Mouse (Mus musculus): ENCODE data around the gene Ppp1r14b. TPM values are rescaled to one million over a fixed set of nuclear protein-coding genes. Genes with fewer than 3 reads are reported as not detected.
A peak's percentile ranks its signal among the peaks of the same experiment; 100 is the strongest.

Ppp1r14b gene
- polyA plus RNA-seq, 1 experiment from 2014 or later: 102 TPM

- under 1% methylated on average over 24 of the region's 24 CpGs for WGBS
- peak within 1 kb of the TSS; percentile 47 for H3K9ac ChIP-seq (ENCODE audit: low read depth, low read length)
- ATAC-seq: peak; percentile 58
Observed at GRCm38 (mm10) chr19:6996006-6996405, 21.2 kb downstream of the Ppp1r14b start, which contains the start of the genes Nudt22 and Trpt1. Nudt22 (minus strand) TSS chr19:6996117. Trpt1 (plus strand) TSS chr19:6996131.

GRCm38 (mm10) chr19:6997721-6998290 is 23.0 kb downstream of the Ppp1r14b start:
- no peak overlapping the region for H3K27ac ChIP-seq (ENCODE audit: low read depth, low read length)
- no peak for ATAC-seq
- H3K4me1 ChIP-seq (replicated peaks; ENCODE audit: control insufficient read depth, insufficient read depth, low read length): peaks cover 11% of the 10 kb centered on the region; the same call in 1 of the 2 replicates
- WGBS: 85% methylated on average over 9 of the region's 9 CpGs
- peaks cover 10% of the 10 kb centered on the region; the same call in 1 of the 2 replicates for H3K36me3 ChIP-seq (ENCODE audit: control insufficient read depth, insufficient read depth)
- no peaks in the 10 kb centered on the region for H3K9me3 ChIP-seq (ENCODE audit: control insufficient read depth)
- H3K4me2 ChIP-seq (replicated peaks; ENCODE audit: low read depth): no peak overlapping the region
- no peak overlapping the region for H3K4me3 ChIP-seq (ENCODE audit: low read depth, low read length)
- H3K27me3 ChIP-seq (replicated peaks; ENCODE audit: control insufficient read depth, insufficient read depth, low read length): no peaks in the 10 kb centered on the region
- no peak for TF ChIP-seq CTCF (IDR thresholded peaks at IDR 0.05; ENCODE audit: low read depth)
- no peak overlapping the region for H3K9ac ChIP-seq (ENCODE audit: low read depth, low read length)

More at GRCm38 (mm10) chr19:6996006-6996405, 21.2 kb downstream of the Ppp1r14b start, which contains the start of the genes Nudt22 and Trpt1:
- Histone ChIP-seq H3K36me3 (ENCODE audit: control insufficient read depth, insufficient read depth) (peaks cover 7% of the 10 kb centered on the region; the same call in 1 of the 2 replicates), H3K9me3 (ENCODE audit: control insufficient read depth) (no peaks in the 10 kb centered on the region), H3K4me1 (replicated peaks; ENCODE audit: control insufficient read depth, insufficient read depth, low read length) (peaks cover 13% of the 10 kb centered on the region; the same call in 1 of the 2 replicates), H3K4me3 (ENCODE audit: low read depth, low read length) (peak within 1 kb of the TSS; percentile 48), H3K4me2 (replicated peaks; ENCODE audit: low read depth) (peak within 1 kb of the TSS; percentile 74), H3K27me3 (replicated peaks; ENCODE audit: control insufficient read depth, insufficient read depth, low read length) (no peaks in the 10 kb centered on the region), H3K27ac (ENCODE audit: low read depth, low read length) (peak within 1 kb of the TSS; percentile 74)
- no peak for TF ChIP-seq CTCF (IDR thresholded peaks at IDR 0.05; ENCODE audit: low read depth)

GRCm38 (mm10) chr19:6999360-7000063 is 24.7 kb downstream of the Ppp1r14b start:
- H3K27ac ChIP-seq (ENCODE audit: low read depth, low read length): peak overlapping the region; percentile 73; the same call in 1 of the 2 replicates
- no peaks in the 10 kb centered on the region for H3K27me3 ChIP-seq (replicated peaks; ENCODE audit: control insufficient read depth, insufficient read depth, low read length)
- H3K4me1 ChIP-seq (replicated peaks; ENCODE audit: control insufficient read depth, insufficient read depth, low read length): peaks cover 7% of the 10 kb centered on the region; the same call in 1 of the 2 replicates
- ATAC-seq: peak; percentile 81
- H3K9ac ChIP-seq (ENCODE audit: low read depth, low read length): no peak overlapping the region
- H3K4me3 ChIP-seq (ENCODE audit: low read depth, low read length): no peak overlapping the region
- peaks cover 10% of the 10 kb centered on the region; the same call in 1 of the 2 replicates for H3K36me3 ChIP-seq (ENCODE audit: control insufficient read depth, insufficient read depth)
- no peak overlapping the region for H3K4me2 ChIP-seq (replicated peaks; ENCODE audit: low read depth)
- no peak for TF ChIP-seq CTCF (IDR thresholded peaks at IDR 0.05; ENCODE audit: low read depth)
- H3K9me3 ChIP-seq (ENCODE audit: control insufficient read depth): no peaks in the 10 kb centered on the region
- 77% methylated on average over 19 of the region's 19 CpGs for WGBS

- H3K9ac ChIP-seq (ENCODE audit: low read depth, low read length): no peak overlapping the region
- H3K4me2 ChIP-seq (replicated peaks; ENCODE audit: low read depth): no peak overlapping the region
- no peaks in the 10 kb centered on the region for H3K27me3 ChIP-seq (replicated peaks; ENCODE audit: control insufficient read depth, insufficient read depth, low read length)
- H3K36me3 ChIP-seq (ENCODE audit: control insufficient read depth, insufficient read depth): no peaks in the 10 kb centered on the region
- no peak; the same call in 1 of the 2 replicates for ATAC-seq
- no peak for TF ChIP-seq CTCF (IDR thresholded peaks at IDR 0.05; ENCODE audit: low read depth)
- 61% methylated on average over 9 of the region's 9 CpGs for WGBS
- peak overlapping the region; percentile 46; the same call in 1 of the 2 replicates for H3K27ac ChIP-seq (ENCODE audit: low read depth, low read length)
- H3K9me3 ChIP-seq (ENCODE audit: control insufficient read depth): no peaks in the 10 kb centered on the region
- H3K4me3 ChIP-seq (ENCODE audit: low read depth, low read length): no peak overlapping the region
- no peaks in the 10 kb centered on the region for H3K4me1 ChIP-seq (replicated peaks; ENCODE audit: control insufficient read depth, insufficient read depth, low read length)
Observed at GRCm38 (mm10) chr19:7006892-7007593, 32.3 kb downstream of the Ppp1r14b start.

GRCm38 (mm10) chr19:7012426-7012825 is 37.7 kb downstream of the Ppp1r14b start:
- H3K4me2 ChIP-seq (replicated peaks; ENCODE audit: low read depth): no peak overlapping the region
- no peak overlapping the region for H3K9ac ChIP-seq (ENCODE audit: low read depth, low read length)
- no peaks in the 10 kb centered on the region for H3K27me3 ChIP-seq (replicated peaks; ENCODE audit: control insufficient read depth, insufficient read depth, low read length)
- ATAC-seq: 0 out of 2 replicates have a peak, but pooled peaks have one; percentile 44
- 48% methylated on average over 4 of the region's 4 CpGs for WGBS
- no peaks in the 10 kb centered on the region for H3K9me3 ChIP-seq (ENCODE audit: control insufficient read depth)
- TF ChIP-seq CTCF (IDR thresholded peaks at IDR 0.05; ENCODE audit: low read depth): no peak
- H3K27ac ChIP-seq (ENCODE audit: low read depth, low read length): no peak overlapping the region
- no peak overlapping the region for H3K4me3 ChIP-seq (ENCODE audit: low read depth, low read length)
- H3K36me3 ChIP-seq (ENCODE audit: control insufficient read depth, insufficient read depth): 0 out of 2 replicates have a peak, but pooled peaks cover 8% of the 10 kb centered on the region
- H3K4me1 ChIP-seq (replicated peaks; ENCODE audit: control insufficient read depth, insufficient read depth, low read length): no peaks in the 10 kb centered on the region

GRCm38 (mm10) chr19:7013984-7014383 is 39.2 kb downstream of the Ppp1r14b start:
- no peak for ATAC-seq
- no peak overlapping the region for H3K4me2 ChIP-seq (replicated peaks; ENCODE audit: low read depth)
- H3K27ac ChIP-seq (ENCODE audit: low read depth, low read length): no peak overlapping the region
- no peaks in the 10 kb centered on the region for H3K27me3 ChIP-seq (replicated peaks; ENCODE audit: control insufficient read depth, insufficient read depth, low read length)
- H3K9me3 ChIP-seq (ENCODE audit: control insufficient read depth): no peaks in the 10 kb centered on the region
- WGBS: 89% methylated on average over 9 of the region's 9 CpGs
- no peak overlapping the region for H3K4me3 ChIP-seq (ENCODE audit: low read depth, low read length)
- no peaks in the 10 kb centered on the region for H3K4me1 ChIP-seq (replicated peaks; ENCODE audit: control insufficient read depth, insufficient read depth, low read length)
- no peak overlapping the region for H3K9ac ChIP-seq (ENCODE audit: low read depth, low read length)
- TF ChIP-seq CTCF (IDR thresholded peaks at IDR 0.05; ENCODE audit: low read depth): no peak
- 0 out of 2 replicates have a peak, but pooled peaks cover 8% of the 10 kb centered on the region for H3K36me3 ChIP-seq (ENCODE audit: control insufficient read depth, insufficient read depth)
